Mouse (Mus musculus): ENCODE measurements at regions not wholly inside any gene's neighbourhood (a gene's known extent, or its start where the extent isn't known, plus 50 kb on each side); places are given as distances from the start of the nearest gene placed in this dataset.

DNA sequence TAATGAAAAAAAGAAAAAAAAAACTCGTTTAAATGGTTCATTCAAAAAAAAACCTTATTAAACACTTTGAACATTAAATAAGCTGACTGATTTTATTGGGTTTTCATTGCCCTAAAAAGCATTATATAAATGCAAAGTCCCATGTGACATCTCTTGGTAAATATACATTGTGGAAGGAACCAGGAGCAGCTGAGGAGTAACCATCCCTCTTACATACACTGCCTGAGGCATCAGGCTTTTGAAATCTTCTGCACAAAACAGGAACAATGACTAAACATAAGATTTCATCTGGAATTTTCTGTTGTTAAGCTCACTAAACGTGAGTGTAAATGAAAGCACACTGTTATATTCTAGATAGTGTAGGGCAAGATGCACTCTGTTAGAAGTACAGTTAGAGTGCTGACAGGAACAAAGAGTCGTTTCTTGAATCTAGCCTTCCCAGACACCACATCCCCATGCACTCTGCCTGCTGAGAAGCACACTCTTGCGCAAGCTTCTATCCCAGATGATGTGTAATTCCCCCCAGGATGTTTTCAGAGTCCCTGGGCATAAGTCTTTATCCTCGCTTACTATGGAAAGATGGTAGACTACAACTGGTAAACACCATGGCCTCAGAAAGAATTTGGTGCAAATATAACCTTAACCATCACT lies 125.0 kb upstream of the BC052040 start:
- TF ChIP-seq CTCF (IDR thresholded peaks at IDR 0.05; ENCODE audit: borderline replicate concordance, extremely low read depth, insufficient read depth, insufficient read length) (no peak), POLR2A (IDR thresholded peaks at IDR 0.05; ENCODE audit: borderline replicate concordance, extremely low read depth, insufficient read depth, insufficient read length, poor library complexity, severe bottlenecking) (no peak)

All from brain, embryonic 14.5 days (tissue).